Mouse (Mus musculus): ENCODE measurements at regions not wholly inside any gene's neighbourhood (a gene's known extent, or its start where the extent isn't known, plus 50 kb on each side); places are given as distances from the start of the nearest gene placed in this dataset.

DNA sequence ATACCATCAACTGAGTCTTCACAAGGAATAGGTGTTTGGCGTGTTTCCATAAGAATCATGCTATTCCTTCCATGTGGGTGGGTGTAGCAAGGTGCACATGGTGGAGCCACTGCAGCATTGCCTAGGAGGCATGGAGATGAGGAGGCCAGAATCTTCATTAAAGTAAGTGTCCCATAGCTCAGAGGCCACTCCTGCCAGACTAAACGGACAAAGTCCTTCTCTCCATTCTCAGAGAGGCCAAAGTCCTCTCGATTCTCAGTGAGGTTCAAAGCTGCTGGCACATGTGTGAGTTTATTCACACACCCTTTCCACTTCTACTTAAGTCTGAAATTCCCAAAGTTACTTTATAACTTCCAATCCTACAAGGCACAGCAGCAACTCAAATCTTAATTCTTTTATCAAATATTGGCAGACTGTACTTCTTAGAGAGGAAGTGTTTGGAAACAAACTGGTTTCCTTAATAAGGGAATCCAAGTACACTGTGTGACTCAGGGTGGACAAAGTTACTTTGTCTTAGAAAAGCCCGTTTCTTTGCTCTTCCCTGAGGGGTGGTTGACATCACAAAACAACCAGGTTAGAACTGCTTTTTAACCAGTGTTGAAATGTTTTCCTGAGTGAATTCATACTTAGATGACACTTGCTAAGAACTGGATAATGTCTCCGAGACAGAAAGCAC, 69.2 kb upstream of the Thbs1 start:
- no peak for DNase-seq

DNA sequence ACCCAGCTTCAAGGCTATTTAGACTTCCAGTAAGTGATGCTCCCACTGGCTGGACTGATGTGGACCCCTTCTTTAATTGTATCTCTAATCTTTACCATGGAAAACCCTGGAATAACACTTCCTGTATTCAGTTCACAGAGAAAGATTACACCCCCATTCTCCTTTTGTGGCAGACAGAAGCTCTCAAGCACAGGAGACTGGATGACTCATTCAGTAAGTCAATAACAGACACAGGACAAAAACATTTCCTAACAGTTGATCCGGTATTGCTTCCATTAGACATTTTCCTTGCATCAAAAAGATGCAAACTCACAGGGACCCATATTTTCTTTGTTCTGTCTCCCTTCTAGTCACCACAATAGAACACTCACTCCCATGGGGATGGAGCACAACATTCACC, 67.0 kb upstream of the Thbs1 start:
- no peak for DNase-seq

DNA sequence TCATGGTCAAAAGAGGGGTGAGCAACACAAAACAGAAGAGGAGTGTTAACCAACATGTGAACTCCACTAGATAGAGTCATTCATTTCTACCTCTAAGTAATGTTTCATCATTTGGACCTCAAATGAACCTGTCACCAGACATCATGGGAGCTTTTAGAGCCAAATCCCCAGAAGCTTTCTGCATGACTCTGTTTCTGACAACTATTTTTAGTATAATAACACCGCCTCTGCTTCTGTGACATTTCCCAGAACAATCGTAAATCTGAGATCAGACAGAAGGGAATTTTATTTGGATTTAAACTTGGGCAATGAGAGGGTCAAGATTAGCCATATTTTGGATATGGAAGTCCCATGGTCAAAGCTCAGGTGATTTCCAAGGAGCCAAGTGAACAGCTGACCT, 61.4 kb upstream of the Thbs1 start:
- DNase-seq, result no peak

DNA sequence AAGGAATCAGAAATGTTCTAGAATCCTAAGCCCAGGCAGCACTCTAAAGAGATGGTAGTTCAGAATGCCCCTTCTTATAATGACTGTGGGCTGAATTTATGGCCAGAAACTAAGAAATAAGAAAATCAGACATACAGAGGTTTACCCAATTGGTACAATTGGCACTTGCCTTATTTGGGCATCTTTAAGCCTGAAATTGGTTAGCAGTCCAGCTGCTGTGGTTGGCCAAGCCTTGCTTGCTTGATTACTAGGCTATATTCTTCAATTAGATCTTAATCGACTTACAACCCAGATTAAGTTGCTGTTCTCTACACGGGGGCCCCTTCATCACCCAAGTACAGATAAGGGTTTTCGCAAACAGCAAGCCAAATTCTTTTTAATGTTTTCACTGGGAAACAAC, 60.1 kb upstream of the Thbs1 start:
- no peak for DNase-seq

DNA sequence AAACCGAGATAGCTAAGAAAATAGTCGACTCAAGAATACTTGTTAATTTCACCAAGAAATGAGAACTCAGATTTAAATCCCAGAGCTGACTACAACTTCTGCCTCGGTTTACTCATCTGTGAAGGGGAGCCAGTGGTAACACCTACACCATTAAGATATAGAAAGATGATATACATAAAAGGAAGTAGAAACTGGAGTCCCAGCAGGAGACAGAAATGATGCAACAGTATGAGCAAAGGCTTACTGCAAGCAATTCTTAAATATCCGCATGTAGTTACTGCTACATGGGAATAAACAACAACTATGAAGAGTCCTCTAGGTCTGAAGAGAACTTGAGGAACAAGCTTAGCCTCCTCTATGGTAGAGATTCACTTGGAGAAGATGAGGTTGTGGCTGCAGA, 58.2 kb upstream of the Thbs1 start:
- DNase-seq, result no peak

DNA sequence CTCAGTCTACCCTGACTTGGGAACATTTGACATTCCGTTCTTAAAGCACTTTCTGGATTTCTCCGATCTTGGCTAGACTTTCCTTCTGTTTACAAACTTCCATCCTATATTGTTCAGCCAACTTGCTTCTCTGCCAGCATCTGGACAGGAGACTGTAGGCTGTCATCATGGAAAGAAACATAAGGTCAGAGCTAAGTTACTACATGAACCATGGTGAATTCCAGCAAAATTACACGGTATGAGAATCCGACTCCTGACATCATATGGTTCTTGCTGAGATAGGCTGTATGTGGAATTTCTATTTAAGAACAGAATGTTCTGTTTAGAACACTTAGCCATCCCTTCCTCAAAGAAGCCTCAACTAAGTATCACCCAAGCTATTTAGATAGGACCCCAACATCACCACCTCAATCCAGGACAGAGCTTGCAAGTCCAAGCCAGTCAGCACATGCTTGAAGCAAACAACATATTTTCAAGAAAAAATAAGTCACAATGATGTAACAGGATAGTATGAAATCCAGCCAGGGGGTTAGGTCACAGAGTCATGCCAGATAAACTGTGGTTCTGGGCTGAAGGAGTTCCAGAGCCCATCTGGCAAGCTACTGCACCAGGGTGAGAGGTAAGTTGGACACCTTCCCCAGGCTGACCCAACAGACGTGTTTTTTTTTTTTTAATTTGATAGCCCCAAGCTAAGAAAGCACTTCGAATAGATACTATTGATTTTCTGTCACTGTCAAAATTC, 52.9 kb upstream of the Thbs1 start:
- DNase-seq, result no peak

DNA sequence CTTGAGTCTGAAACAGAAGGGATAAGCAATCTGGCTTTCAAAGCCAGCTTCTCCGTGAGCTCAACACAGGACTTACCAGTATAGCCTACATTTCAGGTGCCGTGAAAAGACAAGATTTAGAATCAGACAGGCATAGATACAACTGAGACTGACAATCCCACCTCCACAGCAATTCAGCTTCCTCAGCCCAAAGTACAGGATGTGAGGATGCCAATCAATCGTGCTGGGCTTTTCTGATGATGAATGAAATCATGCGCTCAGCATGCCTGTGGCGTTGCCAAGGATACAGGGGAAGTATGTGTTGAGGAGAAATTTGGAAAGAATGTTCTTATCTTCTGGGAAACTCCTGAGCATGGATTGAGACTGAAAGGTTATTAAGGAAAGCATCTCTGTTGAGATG, 50.4 kb upstream of the Thbs1 start:
- DNase-seq, result no peak
